Mouse (Mus musculus) lung, embryonic 14.5 days (tissue): ENCODE results near the gene Gsx2. TPM values are rescaled to one million over a fixed set of nuclear protein-coding genes. Genes with fewer than 3 reads are reported as not detected.

Source experiments
- ATAC-seq: fragments of 200-750 bp; cut with Nextera tagmentation; 2 replicates; pipeline ENCODE4 v1.8.0; 2017; ENCODE audit warnings: mild to moderate bottlenecking, moderate TSS enrichment, moderate library complexity; ENCODE audit not compliant: insufficient read depth
- DNase-seq: peaks from one replicate; pipeline ENCODE4 v3.0.0-alpha.2; 2015
- H3K27ac ChIP-seq: fragments of 300-500 bp; sonication (generic); 2 replicates; pipeline ENCODE4 v1.5.1; 2014; ENCODE audit warnings: low read depth, mild to moderate bottlenecking, moderate library complexity
- H3K27me3 ChIP-seq: fragments of 300-500 bp; sonication (generic); 2 replicates; pipeline ENCODE4 v1.6.1; 2014; ENCODE audit warnings: low read length, control low read depth; ENCODE audit not compliant: insufficient read depth
- H3K36me3 ChIP-seq: fragments of 300-500 bp; sonication (generic); 2 replicates; pipeline ENCODE4 v1.6.1; 2014; ENCODE audit warnings: control low read depth; ENCODE audit not compliant: insufficient read depth
- H3K4me1 ChIP-seq: fragments of 300-500 bp; sonication (generic); 2 replicates; pipeline ENCODE4 v1.6.1; 2014; ENCODE audit warnings: antibody characterized with exemption, control low read depth; ENCODE audit not compliant: insufficient read depth
- H3K4me2 ChIP-seq: fragments of 300-500 bp; sonication (generic); 2 replicates; pipeline ENCODE4 v1.6.1; 2014; ENCODE audit warnings: mild to moderate bottlenecking
- H3K4me3 ChIP-seq: fragments of 300-500 bp; sonication (generic); 2 replicates; pipeline ENCODE4 v1.5.1; 2014; ENCODE audit warnings: low read depth, low read length
- H3K9ac ChIP-seq: fragments of 300-500 bp; sonication (generic); 2 replicates; pipeline ENCODE4 v1.6.1; 2014
- H3K9me3 ChIP-seq: fragments of 300-500 bp; sonication (generic); 2 replicates; pipeline ENCODE4 v1.6.1; 2016; ENCODE audit warnings: low read depth, low read length, control low read depth
- CTCF ChIP-seq: IDR thresholded peaks from 2 replicates; pipeline ENCODE4 v1.5.1; 2016; ENCODE audit warnings: antibody characterized with exemption, low read depth
- WGBS: fragments of 180-500 bp; shearing (Covaris S2); extraction: QIAGEN DNeasy Blood & Tissue Kit; methylation state at CpG from one replicate; pipeline ENCODE4 v1.1.7; 2014; 5-methylcytosine and 5-hydroxymethylcytosine counted together
- polyA plus RNA-seq: library from polyadenylated mRNA; unstranded; fragments of >200 nt; fragmentation: Nextera tagmentation; extraction: Ambion mirVana; gene quantifications from 2 replicates; pipeline ENCODE4 v1.2.1, GENCODE M21; 2014

Gene Gsx2
- polyA plus RNA-seq, 1 experiment from 2014 or later: not detected

- no peak overlapping the region for H3K9ac ChIP-seq
- DNase-seq (no peak), ATAC-seq (no peak)
- no peaks in the 10 kb centered on the region for H3K9me3 ChIP-seq
- H3K4me3 ChIP-seq: no peak overlapping the region
- WGBS: under 1% methylated on average over 19 of the region's 19 CpGs
- H3K27me3 ChIP-seq: peaks cover 100% of the 10 kb centered on the region
- no peaks in the 10 kb centered on the region for H3K36me3 ChIP-seq
- TF ChIP-seq CTCF: no peak
- no peak overlapping the region for H3K27ac ChIP-seq
- H3K4me2 ChIP-seq: no peak overlapping the region
- H3K4me1 ChIP-seq: no peaks in the 10 kb centered on the region
Observed at GRCm38 (mm10) chr5:75077051-75077380, 1.6 kb downstream of the Gsx2 start.

GRCm38 (mm10) chr5:75079564-75079963, 4.2 kb downstream of the Gsx2 start:
- H3K4me2 ChIP-seq: no peak overlapping the region
- H3K4me3 ChIP-seq: no peak overlapping the region
- H3K27ac ChIP-seq: no peak overlapping the region
- no peaks in the 10 kb centered on the region for H3K36me3 ChIP-seq
- DNase-seq: no peak
- no peaks in the 10 kb centered on the region for H3K4me1 ChIP-seq
- H3K9me3 ChIP-seq: no peaks in the 10 kb centered on the region
- peaks cover 100% of the 10 kb centered on the region for H3K27me3 ChIP-seq
- no peak for ATAC-seq
- TF ChIP-seq CTCF: no peak
- H3K9ac ChIP-seq: no peak overlapping the region
- WGBS: 0% methylated on average over 7 of the region's 7 CpGs

GRCm38 (mm10) chr5:75082439-75082838, 7.0 kb downstream of the Gsx2 start:
- no peak for TF ChIP-seq CTCF
- no peak overlapping the region for H3K27ac ChIP-seq
- no peaks in the 10 kb centered on the region for H3K9me3 ChIP-seq
- H3K27me3 ChIP-seq: peaks cover 99% of the 10 kb centered on the region
- no peak overlapping the region for H3K9ac ChIP-seq
- ATAC-seq: no peak
- DNase-seq: no peak
- no peak overlapping the region for H3K4me2 ChIP-seq
- no peaks in the 10 kb centered on the region for H3K36me3 ChIP-seq
- H3K4me3 ChIP-seq: no peak overlapping the region
- no peaks in the 10 kb centered on the region for H3K4me1 ChIP-seq
- WGBS: 8% methylated on average over 6 of the region's 6 CpGs

- DNase-seq (no peak), ATAC-seq (no peak)
- no peak for TF ChIP-seq CTCF
- 0% methylated on average over 14 of the region's 14 CpGs for WGBS
- no peak overlapping the region for H3K27ac ChIP-seq
- H3K9ac ChIP-seq: no peak overlapping the region
- peaks cover 99% of the 10 kb centered on the region for H3K27me3 ChIP-seq
- H3K4me3 ChIP-seq: no peak overlapping the region
- H3K4me2 ChIP-seq: no peak overlapping the region
- no peaks in the 10 kb centered on the region for H3K36me3 ChIP-seq
- no peaks in the 10 kb centered on the region for H3K9me3 ChIP-seq
- no peaks in the 10 kb centered on the region for H3K4me1 ChIP-seq
Observed at GRCm38 (mm10) chr5:75083061-75083460, 7.7 kb downstream of the Gsx2 start.

- no peak overlapping the region; the same call in 1 of the 2 replicates for H3K4me2 ChIP-seq
- no peak overlapping the region for H3K4me3 ChIP-seq
- H3K27ac ChIP-seq: no peak overlapping the region
- ATAC-seq: no peak
- 1% methylated on average over 27 of the region's 27 CpGs for WGBS
- H3K9me3 ChIP-seq: no peaks in the 10 kb centered on the region
- H3K9ac ChIP-seq: no peak overlapping the region
- no peaks in the 10 kb centered on the region for H3K36me3 ChIP-seq
- peaks cover 96% of the 10 kb centered on the region for H3K27me3 ChIP-seq
- no peaks in the 10 kb centered on the region for H3K4me1 ChIP-seq
- no peak for TF ChIP-seq CTCF
- no peak for DNase-seq
Observed at GRCm38 (mm10) chr5:75083591-75084392, 8.4 kb downstream of the Gsx2 start.

- no peak overlapping the region for H3K4me2 ChIP-seq
- H3K27me3 ChIP-seq: peaks cover 90% of the 10 kb centered on the region
- no peaks in the 10 kb centered on the region for H3K9me3 ChIP-seq
- no peak overlapping the region; the same call in 1 of the 2 replicates for H3K4me3 ChIP-seq
- TF ChIP-seq CTCF: no peak
- DNase-seq (no peak), ATAC-seq (no peak)
- no peaks in the 10 kb centered on the region for H3K36me3 ChIP-seq
- no peak overlapping the region for H3K9ac ChIP-seq
- H3K4me1 ChIP-seq: no peaks in the 10 kb centered on the region
- H3K27ac ChIP-seq: no peak overlapping the region
- WGBS: 4% methylated on average over 8 of the region's 8 CpGs
Observed at GRCm38 (mm10) chr5:75084393-75084870, 9.0 kb downstream of the Gsx2 start.

GRCm38 (mm10) chr5:75084871-75085520, 9.6 kb downstream of the Gsx2 start:
- H3K9me3 ChIP-seq: no peaks in the 10 kb centered on the region
- no peak overlapping the region; the same call in 1 of the 2 replicates for H3K4me3 ChIP-seq
- H3K36me3 ChIP-seq: no peaks in the 10 kb centered on the region
- H3K4me2 ChIP-seq: no peak overlapping the region
- H3K27me3 ChIP-seq: peaks cover 84% of the 10 kb centered on the region
- WGBS: 2% methylated on average over 25 of the region's 25 CpGs
- no peak overlapping the region for H3K27ac ChIP-seq
- DNase-seq (no peak), ATAC-seq (no peak)
- TF ChIP-seq CTCF: no peak
- H3K9ac ChIP-seq: no peak overlapping the region
- H3K4me1 ChIP-seq: no peaks in the 10 kb centered on the region
